Mouse (Mus musculus): Measurements from ENCODE around the gene Krt14. TPM values are rescaled to one million over a fixed set of nuclear protein-coding genes. Genes with fewer than 3 reads are reported as not detected.
"Not testable (repeated sequence)": the region's sequence is repeated elsewhere in the genome, so short reads cannot be mapped to it uniquely, and the experiment has no call there.

The Krt14 gene
- total RNA-seq (2022): not detected

GRCm38 (mm10) chr11:100207498-100207897 is at the start of gene Krt14:
Gene Krt14 (minus strand): TSS chr11:100207548.
- no peak for DNase-seq (ENCODE audit: low spot score in 2 of 2)

- DNase-seq (ENCODE audit: low spot score in 2 of 2): no peak
These were observed 48.2 kb upstream of the Krt14 start for GRCm38 (mm10) chr11:100255514-100255913.

- DNase-seq (ENCODE audit: low spot score in 2 of 2): no peak
These were observed 47.2 kb upstream of the Krt14 start for GRCm38 (mm10) chr11:100254360-100255090.

GRCm38 (mm10) chr11:100248852-100249465 is 41.6 kb upstream of the Krt14 start, which contains the start of gene Krt16:
Gene Krt16 (minus strand): TSS chr11:100248902.
- DNase-seq (ENCODE audit: low spot score in 2 of 2): no peak

GRCm38 (mm10) chr11:100246471-100246870 is 39.1 kb upstream of the Krt14 start:
- DNase-seq (ENCODE audit: low spot score in 2 of 2): not testable (repeated sequence)

- DNase-seq (ENCODE audit: low spot score in 2 of 2): not testable (repeated sequence)
These were observed 32.9 kb upstream of the Krt14 start for GRCm38 (mm10) chr11:100240272-100240671.

GRCm38 (mm10) chr11:100221741-100222140 is 14.4 kb upstream of the Krt14 start:
- no peak for DNase-seq (ENCODE audit: low spot score in 2 of 2)

- DNase-seq (ENCODE audit: low spot score in 2 of 2): no peak
These were observed 12.0 kb upstream of the Krt14 start for GRCm38 (mm10) chr11:100219304-100219703.

- DNase-seq (ENCODE audit: low spot score in 2 of 2): no peak
These were observed 1.2 kb upstream of the Krt14 start for GRCm38 (mm10) chr11:100208542-100208941.

GRCm38 (mm10) chr11:100203448-100203847 is 3.9 kb downstream of the Krt14 start:
- DNase-seq (ENCODE audit: low spot score in 2 of 2): no peak

GRCm38 (mm10) chr11:100202906-100203305 is 4.4 kb downstream of the Krt14 start:
- DNase-seq (ENCODE audit: low spot score in 2 of 2): no peak

- DNase-seq (ENCODE audit: low spot score in 2 of 2): peak in 1 of 2 experiments; percentile 47
These were observed 7.1 kb downstream of the Krt14 start for GRCm38 (mm10) chr11:100200104-100200820.

- DNase-seq (ENCODE audit: low spot score in 2 of 2): peak; percentile 20 to 21
These were observed 8.7 kb downstream of the Krt14 start for GRCm38 (mm10) chr11:100198666-100199065.

GRCm38 (mm10) chr11:100192992-100193391 is 14.4 kb downstream of the Krt14 start, which contains the start of gene Krt9:
Gene Krt9 (minus strand): TSS chr11:100193246.
- DNase-seq (ENCODE audit: low spot score in 2 of 2): peak; percentile 28 to 30

GRCm38 (mm10) chr11:100191820-100192219 is 15.5 kb downstream of the Krt14 start:
- no peak for DNase-seq (ENCODE audit: low spot score in 2 of 2)

GRCm38 (mm10) chr11:100186736-100187135 is 20.6 kb downstream of the Krt14 start:
- no peak for DNase-seq (ENCODE audit: low spot score in 2 of 2)

GRCm38 (mm10) chr11:100181725-100182124 is 25.6 kb downstream of the Krt14 start:
- DNase-seq (ENCODE audit: low spot score in 2 of 2): no peak

GRCm38 (mm10) chr11:100179260-100179659 is 28.1 kb downstream of the Krt14 start:
- no peak for DNase-seq (ENCODE audit: low spot score in 2 of 2)

GRCm38 (mm10) chr11:100178307-100178706 is 29.0 kb downstream of the Krt14 start:
- peak in 1 of 2 experiments; percentile 32 for DNase-seq (ENCODE audit: low spot score in 2 of 2)

- DNase-seq (ENCODE audit: low spot score in 2 of 2): no peak
These were observed 30.6 kb downstream of the Krt14 start for GRCm38 (mm10) chr11:100176791-100177190.

GRCm38 (mm10) chr11:100168765-100169762 is 38.3 kb downstream of the Krt14 start:
- DNase-seq (ENCODE audit: low spot score in 2 of 2): peak; percentile 59 to 80

Data from layer of hippocampus, adult 8-10 months (tissue).